Mouse (Mus musculus) liver, postnatal 0 days (tissue): ENCODE measurements around the gene Wwox. TPM values are rescaled to one million over a fixed set of nuclear protein-coding genes. Genes with fewer than 3 reads are reported as not detected.

Experiments
- ATAC-seq: fragments of 200-750 bp; cut with Nextera tagmentation; 2 replicates; pipeline ENCODE4 v1.8.0; 2017; ENCODE audit warnings: mild to moderate bottlenecking, moderate library complexity
- DNase-seq: peaks from one replicate; pipeline ENCODE4 v3.0.0-alpha.2; 2016
- H3K27ac ChIP-seq: fragments of 300-500 bp; sonication (generic); 2 replicates; pipeline ENCODE4 v1.5.1; 2014; ENCODE audit warnings: antibody characterized with exemption, moderate library complexity, mild to moderate bottlenecking, low read depth
- H3K27me3 ChIP-seq: fragments of 300-500 bp; sonication (generic); 2 replicates; pipeline ENCODE4 v1.6.1; 2014; ENCODE audit warnings: low read length, control low read depth, mixed read lengths; ENCODE audit not compliant: insufficient read depth
- H3K36me3 ChIP-seq: fragments of 300-500 bp; sonication (generic); replicated peaks from 2 replicates; pipeline ENCODE4 v1.6.1; 2014; ENCODE audit warnings: mild to moderate bottlenecking, control low read depth, low read length, moderate library complexity, mixed read lengths; ENCODE audit not compliant: insufficient read depth
- H3K4me1 ChIP-seq: fragments of 300-500 bp; sonication (generic); 2 replicates; pipeline ENCODE4 v1.6.1; 2014; ENCODE audit warnings: antibody characterized with exemption, mild to moderate bottlenecking, control low read depth; ENCODE audit not compliant: insufficient read depth
- H3K4me2 ChIP-seq: fragments of 300-500 bp; sonication (generic); 2 replicates; pipeline ENCODE4 v1.6.1; 2014; ENCODE audit warnings: low read depth, mild to moderate bottlenecking, low read length, moderate library complexity, mixed read lengths
- H3K4me3 ChIP-seq: fragments of 300-500 bp; sonication (generic); 2 replicates; pipeline ENCODE4 v1.5.1; 2014; ENCODE audit warnings: low read depth, low read length
- H3K9ac ChIP-seq: fragments of 300-500 bp; sonication (generic); replicated peaks from 2 replicates; pipeline ENCODE4 v1.6.1; 2014; ENCODE audit warnings: mild to moderate bottlenecking, moderate library complexity
- H3K9me3 ChIP-seq: fragments of 300-500 bp; sonication (generic); 2 replicates; pipeline ENCODE4 v1.6.1; 2016; ENCODE audit warnings: mild to moderate bottlenecking, control low read depth, low read length, mixed read lengths
- CTCF ChIP-seq: sonication (generic); IDR thresholded peaks from 2 replicates; pipeline ENCODE4 v1.5.1; 2016; ENCODE audit warnings: antibody characterized with exemption, low read depth
- EP300 ChIP-seq: IDR thresholded peaks from 2 replicates; pipeline ENCODE4 v1.6.1; 2016; ENCODE audit warnings: antibody characterized with exemption, low read depth, mild to moderate bottlenecking
- WGBS: fragments of 180-500 bp; shearing (Covaris S2); extraction: QIAGEN DNeasy Blood & Tissue Kit; methylation state at CpG from one replicate; pipeline ENCODE4 v1.1.7; 2014; ENCODE audit not compliant: insufficient replicate concordance; 5-methylcytosine and 5-hydroxymethylcytosine counted together
- polyA plus RNA-seq: library from polyadenylated mRNA; unstranded; fragments of >200 nt; fragmentation: Nextera tagmentation; extraction: Ambion mirVana; gene quantifications from 2 replicates; pipeline ENCODE4 v1.2.1, GENCODE M21; 2015

The Wwox gene
- polyA plus RNA-seq, 1 experiment from 2014 or later: 3.9 TPM

GRCm38 (mm10) chr8:115021731-115022130 is 582.3 kb downstream of the Wwox start:
- H3K9ac ChIP-seq: no peak overlapping the region
- H3K36me3 ChIP-seq: no peaks in the 10 kb centered on the region
- no peak overlapping the region for H3K4me2 ChIP-seq
- H3K4me3 ChIP-seq: no peak overlapping the region
- no peak for ATAC-seq
- TF ChIP-seq CTCF (no peak), EP300 (no peak)
- H3K4me1 ChIP-seq: no peaks in the 10 kb centered on the region
- WGBS: 80% methylated on average over 8 of the region's 8 CpGs
- H3K9me3 ChIP-seq: no peaks in the 10 kb centered on the region
- DNase-seq: no peak
- H3K27ac ChIP-seq: no peak overlapping the region
- H3K27me3 ChIP-seq: no peaks in the 10 kb centered on the region

- WGBS: 76% methylated on average over 4 of the region's 4 CpGs
- Histone ChIP-seq H3K9me3 (no peaks in the 10 kb centered on the region), H3K27ac (no peak overlapping the region), H3K4me2 (no peak overlapping the region), H3K27me3 (no peaks in the 10 kb centered on the region), H3K4me1 (no peaks in the 10 kb centered on the region), H3K4me3 (no peak overlapping the region), H3K36me3 (no peaks in the 10 kb centered on the region), H3K9ac (no peak overlapping the region)
- DNase-seq (no peak), ATAC-seq (no peak)
- TF ChIP-seq EP300: no peak
- no peak for TF ChIP-seq CTCF
Observed at GRCm38 (mm10) chr8:115024062-115024461, 584.6 kb downstream of the Wwox start.

DNA sequence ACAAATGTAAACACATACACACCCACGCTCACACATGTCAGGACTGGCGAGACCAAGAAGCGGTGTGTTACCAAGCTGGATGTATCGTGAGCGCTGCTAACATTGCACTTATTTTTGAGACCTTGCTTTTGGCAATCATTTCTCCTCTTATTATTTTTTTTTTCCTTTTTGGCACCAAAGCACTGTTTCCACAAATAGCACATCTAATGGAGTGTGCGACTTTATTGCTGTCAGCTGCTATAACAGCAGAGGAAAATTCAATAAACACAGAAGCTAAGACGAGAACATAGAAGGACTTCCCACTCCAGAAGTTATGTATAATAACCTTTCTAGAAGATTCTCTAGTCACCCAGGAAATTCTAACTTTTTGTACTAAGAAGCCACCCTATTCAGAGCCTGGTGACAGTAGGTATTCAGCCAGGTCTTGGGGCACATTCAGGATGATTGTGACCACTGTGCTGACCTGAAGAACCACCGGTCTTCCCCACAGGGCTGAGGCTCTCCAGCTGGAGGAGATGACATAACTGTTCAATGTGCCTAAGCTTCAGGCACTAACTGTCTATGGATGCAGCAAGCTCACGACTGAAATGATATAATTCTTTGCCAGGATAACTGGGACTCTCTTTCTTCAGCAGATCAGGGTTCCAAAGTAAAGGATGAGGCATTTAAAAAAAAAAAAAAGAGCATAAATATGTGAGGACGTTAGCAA is 586.1 kb downstream of the Wwox start:
- Histone ChIP-seq H3K27ac (no peak overlapping the region), H3K9ac (no peak overlapping the region), H3K4me1 (no peaks in the 10 kb centered on the region), H3K9me3 (no peaks in the 10 kb centered on the region), H3K4me3 (no peak overlapping the region), H3K36me3 (no peaks in the 10 kb centered on the region), H3K27me3 (no peaks in the 10 kb centered on the region), H3K4me2 (no peak overlapping the region)
- TF ChIP-seq CTCF: no peak
- TF ChIP-seq EP300: no peak
- no peak for ATAC-seq
- no peak for DNase-seq
- 75% methylated on average over 10 of the region's 10 CpGs for WGBS

GRCm38 (mm10) chr8:115026201-115026600 is 586.7 kb downstream of the Wwox start:
- Histone ChIP-seq H3K27me3 (no peaks in the 10 kb centered on the region), H3K36me3 (no peaks in the 10 kb centered on the region), H3K9ac (no peak overlapping the region), H3K4me2 (no peak overlapping the region), H3K9me3 (no peaks in the 10 kb centered on the region), H3K4me3 (no peak overlapping the region), H3K27ac (no peak overlapping the region), H3K4me1 (no peaks in the 10 kb centered on the region)
- no peak for ATAC-seq
- TF ChIP-seq EP300 (no peak), CTCF (no peak)
- no peak for DNase-seq
- WGBS: 85% methylated on average over 7 of the region's 7 CpGs

GRCm38 (mm10) chr8:115033194-115033593 is 593.7 kb downstream of the Wwox start:
- Histone ChIP-seq H3K4me2 (no peak overlapping the region), H3K4me1 (no peaks in the 10 kb centered on the region), H3K4me3 (no peak overlapping the region), H3K27ac (no peak overlapping the region), H3K9ac (no peak overlapping the region), H3K36me3 (no peaks in the 10 kb centered on the region), H3K9me3 (no peaks in the 10 kb centered on the region), H3K27me3 (no peaks in the 10 kb centered on the region)
- ATAC-seq (no peak), DNase-seq (no peak)
- WGBS: 75% methylated on average over 1 of the region's 1 CpGs
- TF ChIP-seq EP300 (no peak), CTCF (no peak)

DNA sequence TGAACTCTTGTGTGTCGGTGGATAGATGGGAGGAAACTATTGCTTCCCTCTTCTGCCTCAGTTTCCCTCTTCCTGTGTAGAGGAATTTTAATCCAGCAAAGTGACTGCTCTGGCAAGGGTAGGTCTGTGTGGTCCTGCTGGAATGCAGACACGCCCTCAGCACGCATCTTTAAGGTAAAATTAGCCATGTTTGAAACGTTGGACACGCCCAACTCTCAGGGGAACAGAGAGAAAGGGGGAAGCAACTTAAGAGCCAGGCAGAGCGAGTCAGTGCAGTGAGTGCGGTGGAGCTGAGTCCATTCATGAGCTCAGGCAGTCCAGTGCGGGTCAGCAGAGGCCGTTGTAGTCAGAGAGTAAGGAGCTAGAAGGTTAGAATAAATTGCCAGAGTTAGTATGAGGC is 596.6 kb downstream of the Wwox start:
- WGBS: 76% methylated on average over 9 of the region's 9 CpGs
- DNase-seq: no peak
- H3K4me3 ChIP-seq: no peak overlapping the region
- no peak overlapping the region for H3K27ac ChIP-seq
- H3K4me2 ChIP-seq: no peak overlapping the region
- TF ChIP-seq EP300 (no peak), CTCF (no peak)
- H3K9ac ChIP-seq: no peak overlapping the region
- H3K4me1 ChIP-seq: no peaks in the 10 kb centered on the region
- no peak for ATAC-seq
- no peaks in the 10 kb centered on the region for H3K27me3 ChIP-seq
- no peaks in the 10 kb centered on the region for H3K9me3 ChIP-seq
- no peaks in the 10 kb centered on the region for H3K36me3 ChIP-seq
